18 mouse cellular contexts compared by ENCODE assay signal in the genomic region with DNA sequence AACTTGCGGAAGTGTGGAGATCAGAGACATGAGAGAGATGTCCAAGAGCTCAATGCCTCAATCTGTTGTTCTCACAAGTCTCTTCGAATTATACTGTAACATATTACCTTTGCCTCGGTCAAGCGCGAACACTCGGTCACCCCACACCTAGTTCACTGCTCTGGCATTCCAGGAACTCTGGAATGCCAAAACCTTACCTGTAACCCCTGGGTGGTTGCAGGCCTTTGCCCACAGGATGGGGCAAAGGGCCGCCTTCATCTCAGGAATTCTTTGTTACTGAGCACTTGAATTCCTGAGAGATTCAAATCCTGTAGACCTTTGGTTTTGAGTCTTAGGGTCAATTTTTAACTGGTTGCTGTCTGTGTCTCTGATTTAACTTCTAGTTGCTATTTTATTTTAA.
"Had no signal": no experiment of that assay in that cellular context is flagged by ENCODE, and none has a peak within 500 bp of the region (broad histone marks: within the 10 kb centered on the region; RNA-seq: fewer than 3 reads in every experiment).

No protein-coding gene starts in this region.

- H3K36me3 ChIP-seq: limb, embryonic 15.5 days; liver, embryonic 12.5 days; lung, embryonic 15.5 days; midbrain, embryonic 10.5 days; neural tube, embryonic 13.5 days; stomach, embryonic 15.5 days had no signal

- H3K27ac ChIP-seq: limb, embryonic 15.5 days; liver, embryonic 12.5 days; lung, embryonic 15.5 days; midbrain, embryonic 10.5 days; neural tube, embryonic 13.5 days; stomach, embryonic 15.5 days had no signal

- H3K4me2 ChIP-seq: limb, embryonic 15.5 days; liver, embryonic 12.5 days; lung, embryonic 15.5 days; neural tube, embryonic 13.5 days; stomach, embryonic 15.5 days had no signal

- H3K9ac ChIP-seq: limb, embryonic 15.5 days; liver, embryonic 12.5 days; lung, embryonic 15.5 days; neural tube, embryonic 13.5 days; stomach, embryonic 15.5 days had no signal

- H3K4me1 ChIP-seq: midbrain, embryonic 10.5 days; neural tube, embryonic 13.5 days; stomach, embryonic 15.5 days had no signal

- H3K27me3 ChIP-seq: limb, embryonic 15.5 days; liver, embryonic 12.5 days; lung, embryonic 15.5 days; neural tube, embryonic 13.5 days; stomach, embryonic 15.5 days had no signal

- H3K4me3 ChIP-seq: limb, embryonic 15.5 days; liver, embryonic 12.5 days; lung, embryonic 15.5 days; midbrain, embryonic 10.5 days; neural tube, embryonic 13.5 days; stomach, embryonic 15.5 days had no signal

- ATAC-seq: hindbrain, embryonic 16.5 days; inflammation-experienced regulatory T-cells, adult 6 months; intestine, postnatal 0 days; liver, embryonic 12.5 days had no signal

- H3K9me3 ChIP-seq: limb, embryonic 15.5 days; liver, embryonic 12.5 days; lung, embryonic 15.5 days; midbrain, embryonic 10.5 days; neural tube, embryonic 13.5 days; stomach, embryonic 15.5 days had no signal

- DNase-seq: layer of hippocampus, adult 9-11 months; layer of hippocampus, postnatal 36 days; lung, postnatal 14 days; midbrain, embryonic 14.5 days; retina, postnatal 1 day; right cerebral cortex, postnatal 4 days; spleen, adult 18-20 months; thymus, adult 2 months; thymus, postnatal 25 days had no signal
